Mouse (Mus musculus) T-helper 2 cell (primary cell): ENCODE measurements around the gene Nploc4.

Source experiments
- in situ Hi-C: fragments of 300-600 bp; cut with MboI, MseI; formaldehyde crosslinking; loops from one replicate; pipeline ENCODE4 v1.15.1; 2025; ENCODE audit warnings: high pct_unique_total_duplicates

The Nploc4 gene

GRCm38 (mm10) chr11:120342656-120343160 is 94.8 kb downstream of the Nploc4 start:
- in situ Hi-C loops: no loop called here

GRCm38 (mm10) chr11:120341661-120342060 is 95.8 kb downstream of the Nploc4 start:
- in situ Hi-C loops: no loop called here

- in situ Hi-C loops: no loop called here
Measured at GRCm38 (mm10) chr11:120339978-120340513, 97.5 kb downstream of the Nploc4 start.

GRCm38 (mm10) chr11:120338786-120339185 is 98.7 kb downstream of the Nploc4 start:
- in situ Hi-C loops: no loop called here

GRCm38 (mm10) chr11:120337447-120337846 is 100.1 kb downstream of the Nploc4 start:
- in situ Hi-C loops: no loop called here

GRCm38 (mm10) chr11:120335431-120336021 is 102.0 kb downstream of the Nploc4 start:
- in situ Hi-C loops: no loop called here
